Mouse (Mus musculus) forebrain, postnatal 0 days (tissue): Measurements from ENCODE around the gene Gm3727. TPM values are rescaled to one million over a fixed set of nuclear protein-coding genes. Genes with fewer than 3 reads are reported as not detected.
"Not testable (repeated sequence)": the region's sequence is repeated elsewhere in the genome, so short reads cannot be mapped to it uniquely, and the experiment has no call there.

ENCODE experiments used
- ATAC-seq: fragments of 200-750 bp; cut with Nextera tagmentation; 2 replicates; pipeline ENCODE4 v1.8.0; 2017; ENCODE audit warnings: mild to moderate bottlenecking, moderate library complexity
- DNase-seq: peaks from one replicate; pipeline ENCODE4 v3.0.0-alpha.2; 2015
- H3K27ac ChIP-seq: fragments of 300-500 bp; sonication (generic); 2 replicates; pipeline ENCODE4 v1.5.1; 2014; ENCODE audit warnings: low read depth, mild to moderate bottlenecking, antibody characterized with exemption, low read length, moderate library complexity, mixed read lengths
- H3K27me3 ChIP-seq: fragments of 300-500 bp; sonication (generic); 2 replicates; pipeline ENCODE4 v1.6.1; 2014; ENCODE audit warnings: mild to moderate bottlenecking, low read length, mixed read lengths; ENCODE audit not compliant: insufficient read depth
- H3K36me3 ChIP-seq: fragments of 300-500 bp; sonication (generic); 2 replicates; pipeline ENCODE4 v1.6.1; 2014; ENCODE audit warnings: mild to moderate bottlenecking, moderate library complexity; ENCODE audit not compliant: insufficient read depth
- H3K4me1 ChIP-seq: fragments of 300-500 bp; sonication (generic); 2 replicates; pipeline ENCODE4 v1.6.1; 2014; ENCODE audit warnings: antibody characterized with exemption; ENCODE audit not compliant: insufficient read depth
- H3K4me2 ChIP-seq: fragments of 300-500 bp; sonication (generic); 2 replicates; pipeline ENCODE4 v1.6.1; 2014; ENCODE audit warnings: low read depth, mild to moderate bottlenecking, moderate library complexity
- H3K4me3 ChIP-seq: fragments of 300-500 bp; sonication (generic); 2 replicates; pipeline ENCODE4 v1.5.1; 2014; ENCODE audit warnings: low read depth, low read length, mixed read lengths
- H3K9ac ChIP-seq: fragments of 300-500 bp; sonication (generic); 2 replicates; pipeline ENCODE4 v1.6.1; 2014; ENCODE audit warnings: mild to moderate bottlenecking
- H3K9me3 ChIP-seq: fragments of 300-500 bp; sonication (generic); 2 replicates; pipeline ENCODE4 v1.6.1; 2016; ENCODE audit warnings: low read length
- CTCF ChIP-seq: sonication (generic); IDR thresholded peaks from 2 replicates; pipeline ENCODE4 v1.5.1; 2016; ENCODE audit warnings: antibody characterized with exemption, control low read depth, low read depth
- WGBS: fragments of 180-500 bp; shearing (Covaris S2); extraction: QIAGEN DNeasy Blood & Tissue Kit; methylation state at CpG from one replicate; pipeline ENCODE4 v1.1.7; 2014; 5-methylcytosine and 5-hydroxymethylcytosine counted together
- polyA plus RNA-seq: library from polyadenylated mRNA; unstranded; fragments of >200 nt; fragmentation: Nextera tagmentation; extraction: Ambion mirVana; gene quantifications from 2 replicates; pipeline ENCODE4 v1.2.1, GENCODE M21; 2015
- total RNA-seq: library from RNA; depleted of rRNA; stranded (reverse); fragments of >200 nt; gene quantifications from 2 replicates; pipeline ENCODE4 v1.2.3, GENCODE M21; 2014; rRNA removed

The Gm3727 gene
- total RNA-seq (not detected in 2 replicates), polyA plus RNA-seq (not detected in 2 replicates)

GRCm38 (mm10) chr14:7264614-7265013, at the start of gene Gm3727:
Gm3727 (minus strand) TSS chr14:7264714.
- H3K9me3 ChIP-seq, H3K27ac ChIP-seq, H3K4me3 ChIP-seq, H3K36me3 ChIP-seq, H3K4me2 ChIP-seq, H3K9ac ChIP-seq, H3K4me1 ChIP-seq, DNase-seq, H3K27me3 ChIP-seq, ATAC-seq: not testable (repeated sequence)
- 90% methylated on average over 3 of the region's 3 CpGs for WGBS

GRCm38 (mm10) chr14:7243498-7243897, 21.0 kb downstream of the Gm3727 start:
- not testable (repeated sequence) for H3K9me3 ChIP-seq, H3K4me3 ChIP-seq, H3K27ac ChIP-seq, H3K4me2 ChIP-seq, H3K36me3 ChIP-seq, H3K9ac ChIP-seq, ATAC-seq, H3K4me1 ChIP-seq, H3K27me3 ChIP-seq
- DNase-seq, result peak; percentile 52
- 4% methylated on average over 7 of the region's 10 CpGs for WGBS
- TF ChIP-seq CTCF, result peak; percentile 51

Other genes starting within 250 kb of the Gm3727 start
- 3.9 and 6.5 TPM in 2 replicates for gene Gm10406, start 237.3 kb downstream of the Gm3727 start, total RNA-seq
- 5.4 and 6.8 TPM in 2 replicates for gene Gm10406, start 237.3 kb downstream of the Gm3727 start, polyA plus RNA-seq
- not detected in 2 replicates for gene Gm3685, start 219.7 kb downstream of the Gm3727 start, total RNA-seq
- gene Gm3685, start 219.7 kb downstream of the Gm3727 start, polyA plus RNA-seq, result not detected in 2 replicates
- gene Gm3696, start 164.1 kb downstream of the Gm3727 start, total RNA-seq, result 9.0 and 9.1 TPM in 2 replicates
- 7.6 and 7.7 TPM in 2 replicates for gene Gm3696, start 164.1 kb downstream of the Gm3727 start, polyA plus RNA-seq
- gene Gm6676, start 139.3 kb downstream of the Gm3727 start, total RNA-seq, result not detected in 2 replicates
- not detected in 2 replicates for gene Gm6676, start 139.3 kb downstream of the Gm3727 start, polyA plus RNA-seq
- 6.9 and 7.5 TPM in 2 replicates for gene Gm3512, start 90.2 kb downstream of the Gm3727 start, total RNA-seq
- gene Gm3512, start 90.2 kb downstream of the Gm3727 start, polyA plus RNA-seq, result 10.4 and 10.6 TPM in 2 replicates
- gene Gm16434, start 70.2 kb downstream of the Gm3727 start, total RNA-seq, result not detected in 2 replicates
- not detected in 2 replicates for gene Gm16434, start 70.2 kb downstream of the Gm3727 start, polyA plus RNA-seq
- 4.6 and 6.0 TPM in 2 replicates for gene Gm3739, start 50.3 kb upstream of the Gm3727 start, total RNA-seq
- gene Gm3739, start 50.3 kb upstream of the Gm3727 start, polyA plus RNA-seq, result 8.8 and 9.3 TPM in 2 replicates
- gene Gm5797, start 67.7 kb upstream of the Gm3727 start, total RNA-seq, result not detected in 2 replicates
- not detected in 2 replicates for gene Gm5797, start 67.7 kb upstream of the Gm3727 start, polyA plus RNA-seq
- not detected in 2 replicates for gene Gm8374, start 100.4 kb upstream of the Gm3727 start, total RNA-seq
- gene Gm8374, start 100.4 kb upstream of the Gm3727 start, polyA plus RNA-seq, result not detected in 2 replicates
- 0.54 TPM in 1 of 2 replicates, not detected in the other for gene Gm3755, start 186.2 kb upstream of the Gm3727 start, total RNA-seq
- 0.10 TPM in 1 of 2 replicates, not detected in the other for gene Gm3755, start 186.2 kb upstream of the Gm3727 start, polyA plus RNA-seq
- 10.6 and 12.8 TPM in 2 replicates for gene Gm3752, start 219.0 kb upstream of the Gm3727 start, total RNA-seq
- gene Gm3752, start 219.0 kb upstream of the Gm3727 start, polyA plus RNA-seq, result 18.6 and 18.8 TPM in 2 replicates